Mouse (Mus musculus) kidney, postnatal 0 days (tissue): ENCODE measurements around the gene Gmeb1. TPM values are rescaled to one million over a fixed set of nuclear protein-coding genes. Genes with fewer than 3 reads are reported as not detected.
A peak's percentile ranks its signal among the peaks of the same experiment; 100 is the strongest.

ENCODE experiments used
- ATAC-seq: fragments of 200-750 bp; cut with Nextera tagmentation; replicated peaks from 2 replicates; pipeline ENCODE4 v1.8.0; 2017; ENCODE audit warnings: low read depth, moderate number of reproducible peaks, moderate TSS enrichment, moderate library complexity; ENCODE audit not compliant: low FRiP score
- DNase-seq: peaks from one replicate; pipeline ENCODE4 v3.0.0-alpha.2; 2016; ENCODE audit warnings: low spot score
- H3K27ac ChIP-seq: fragments of 300-500 bp; sonication (generic); 2 replicates; pipeline ENCODE4 v1.5.1; 2014; ENCODE audit warnings: mild to moderate bottlenecking
- H3K27me3 ChIP-seq: fragments of 300-500 bp; sonication (generic); 2 replicates; pipeline ENCODE4 v1.6.1; 2014; ENCODE audit warnings: low read length, mixed read lengths; ENCODE audit not compliant: insufficient read depth
- H3K36me3 ChIP-seq: fragments of 300-500 bp; sonication (generic); 2 replicates; pipeline ENCODE4 v1.6.1; 2014; ENCODE audit warnings: low read length, mixed read lengths; ENCODE audit not compliant: insufficient read depth
- H3K4me1 ChIP-seq: fragments of 300-500 bp; sonication (generic); replicated peaks from 2 replicates; pipeline ENCODE4 v1.6.1; 2014; ENCODE audit warnings: antibody characterized with exemption, low read length, mixed read lengths; ENCODE audit not compliant: insufficient read depth
- H3K4me2 ChIP-seq: fragments of 300-500 bp; sonication (generic); 2 replicates; pipeline ENCODE4 v1.6.1; 2014; ENCODE audit warnings: mild to moderate bottlenecking, low read length, moderate library complexity, mixed read lengths
- H3K4me3 ChIP-seq: fragments of 300-500 bp; sonication (generic); replicated peaks from 2 replicates; pipeline ENCODE4 v1.5.1; 2014; ENCODE audit warnings: low read depth, low read length
- H3K9ac ChIP-seq: fragments of 300-500 bp; sonication (generic); 2 replicates; pipeline ENCODE4 v1.6.1; 2014; ENCODE audit warnings: low read depth, low read length
- H3K9me3 ChIP-seq: fragments of 300-500 bp; sonication (generic); replicated peaks from 2 replicates; pipeline ENCODE4 v1.6.1; 2016; ENCODE audit warnings: low read length, inconsistent platforms, mixed read lengths
- CTCF ChIP-seq: IDR thresholded peaks from 2 replicates; pipeline ENCODE4 v1.5.1; 2016; ENCODE audit warnings: antibody characterized with exemption, low read depth, mild to moderate bottlenecking, moderate library complexity
- WGBS: fragments of 180-500 bp; shearing (Covaris S2); extraction: QIAGEN DNeasy Blood & Tissue Kit; methylation state at CpG from one replicate; pipeline ENCODE4 v1.1.7; 2014; 5-methylcytosine and 5-hydroxymethylcytosine counted together
- polyA plus RNA-seq: library from polyadenylated mRNA; unstranded; fragments of >200 nt; fragmentation: Nextera tagmentation; extraction: Ambion mirVana; gene quantifications from 2 replicates; pipeline ENCODE4 v1.2.1, GENCODE M21; 2015

Gene Gmeb1
- polyA plus RNA-seq: 21.9 and 24.3 TPM in 2 replicates

- peak within 1 kb of the TSS; percentile 84 for H3K4me3 ChIP-seq
- H3K27me3 ChIP-seq: no peaks in the 10 kb centered on the region
- peak within 1 kb of the TSS; percentile 98 for H3K9ac ChIP-seq
- no peak for TF ChIP-seq CTCF
- WGBS: 15% methylated on average over 36 of the region's 49 CpGs
- H3K27ac ChIP-seq: peak within 1 kb of the TSS; percentile 97
- DNase-seq (peak; percentile 89), ATAC-seq (peak; percentile 92)
- H3K4me1 ChIP-seq: peaks cover 5% of the 10 kb centered on the region; the same call in 1 of the 2 replicates
- no peaks in the 10 kb centered on the region for H3K9me3 ChIP-seq
- no peaks in the 10 kb centered on the region for H3K36me3 ChIP-seq
- peak within 1 kb of the TSS; percentile 90 for H3K4me2 ChIP-seq
Measured at GRCm38 (mm10) chr4:132261514-132262357, at the start of gene Gmeb1. TSS of gene Gmeb1 (minus strand) at chr4:132261602.

- H3K27ac ChIP-seq: peak overlapping the region; percentile 77; the same call in 1 of the 2 replicates
- H3K9me3 ChIP-seq: no peaks in the 10 kb centered on the region
Measured at GRCm38 (mm10) chr4:132309849-132310472, 48.6 kb upstream of the Gmeb1 start.

GRCm38 (mm10) chr4:132309140-132309848 lies 47.9 kb upstream of the Gmeb1 start:
- Histone ChIP-seq H3K9ac (peak overlapping the region; percentile 75), H3K4me3 (peak overlapping the region; percentile 74), H3K4me2 (peak overlapping the region; percentile 90), H3K27me3 (no peaks in the 10 kb centered on the region), H3K36me3 (peaks cover 22% of the 10 kb centered on the region), H3K27ac (peak overlapping the region; percentile 77), H3K4me1 (peaks cover 5% of the 10 kb centered on the region), H3K9me3 (no peaks in the 10 kb centered on the region)
- peak; percentile 56 for DNase-seq
- TF ChIP-seq CTCF: no peak
- no peak for ATAC-seq
- WGBS: under 1% methylated on average over 15 of the region's 15 CpGs

More at GRCm38 (mm10) chr4:132309849-132310472, 48.6 kb upstream of the Gmeb1 start:
- WGBS: 20% methylated on average over 10 of the region's 10 CpGs
- Histone ChIP-seq H3K9ac (peak overlapping the region; percentile 75), H3K4me2 (peak overlapping the region; percentile 90), H3K27me3 (no peaks in the 10 kb centered on the region), H3K36me3 (peaks cover 24% of the 10 kb centered on the region), H3K4me1 (peaks cover 5% of the 10 kb centered on the region), H3K4me3 (peak overlapping the region; percentile 74)
- ATAC-seq (no peak), DNase-seq (peak; percentile 58)
- peak; percentile 67 for TF ChIP-seq CTCF

DNA sequence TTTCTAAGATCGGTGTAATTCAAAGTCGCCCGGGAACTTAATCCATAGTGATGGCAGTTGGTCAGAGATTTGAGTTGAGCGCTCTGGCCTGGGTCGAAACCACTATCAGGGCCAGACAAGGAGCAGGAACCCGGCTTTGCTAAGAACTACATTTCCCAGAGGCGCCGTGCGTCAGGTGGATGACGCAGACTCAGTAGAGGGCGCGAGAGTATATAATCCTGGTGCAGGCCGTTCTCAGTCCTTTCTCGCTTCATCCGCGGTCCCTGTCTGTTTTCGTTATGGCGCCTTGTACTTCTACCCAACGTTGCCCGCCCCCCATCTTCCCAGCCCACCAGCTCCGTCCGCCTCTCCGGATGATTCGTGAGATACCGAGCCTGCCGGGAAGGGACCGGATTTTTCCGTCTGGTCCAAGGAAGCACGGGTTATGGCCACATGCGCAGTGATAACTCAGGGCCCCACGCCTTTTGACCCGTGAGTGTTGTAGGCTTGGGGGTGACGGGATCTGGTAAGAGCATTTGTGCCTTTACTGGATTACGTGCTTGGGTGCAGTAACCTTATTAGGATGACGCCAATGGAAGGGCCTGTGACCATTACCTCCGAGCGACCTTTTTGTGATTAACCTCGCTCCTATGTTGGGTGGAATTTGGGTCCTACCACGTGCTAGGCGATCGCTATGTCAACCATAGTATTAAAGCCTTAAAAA lies 47.2 kb upstream of the Gmeb1 start:
- Histone ChIP-seq H3K9me3 (no peaks in the 10 kb centered on the region), H3K4me1 (peaks cover 5% of the 10 kb centered on the region), H3K9ac (peak overlapping the region; percentile 75), H3K27me3 (no peaks in the 10 kb centered on the region), H3K4me3 (peak overlapping the region; percentile 74), H3K27ac (peak overlapping the region; percentile 77), H3K4me2 (peak overlapping the region; percentile 90), H3K36me3 (peaks cover 18% of the 10 kb centered on the region)
- TF ChIP-seq CTCF: no peak
- ATAC-seq (peak; percentile 83), DNase-seq (peak; percentile 98)
- WGBS: under 1% methylated on average over 41 of the region's 41 CpGs

DNA sequence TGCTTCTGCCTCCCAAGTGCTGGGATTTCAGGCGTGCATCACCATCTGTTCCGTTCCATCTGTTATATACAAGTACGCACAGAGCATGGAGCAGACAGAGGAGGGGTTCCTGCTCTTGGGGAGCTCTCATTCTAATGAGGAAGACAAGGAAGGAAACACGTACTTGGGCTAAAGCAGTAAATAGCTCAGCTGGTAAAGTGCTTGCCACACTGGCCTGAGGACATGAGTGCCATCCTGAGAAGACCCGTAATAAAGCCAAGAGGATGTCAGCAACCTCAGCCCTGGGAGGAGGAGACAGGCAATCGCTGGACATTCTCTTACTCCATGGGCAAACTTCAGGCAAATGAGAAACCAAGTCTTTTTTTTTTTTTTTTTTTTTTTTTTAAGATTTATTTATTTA lies 44.6 kb upstream of the Gmeb1 start:
- 72% methylated on average over 6 of the region's 6 CpGs for WGBS
- no peak overlapping the region for H3K27ac ChIP-seq
- no peak for TF ChIP-seq CTCF
- H3K9me3 ChIP-seq: no peaks in the 10 kb centered on the region
- H3K4me1 ChIP-seq: peaks cover 5% of the 10 kb centered on the region
- H3K36me3 ChIP-seq: peaks cover 4% of the 10 kb centered on the region
- H3K9ac ChIP-seq: no peak overlapping the region
- H3K4me3 ChIP-seq: no peak overlapping the region
- H3K27me3 ChIP-seq: no peaks in the 10 kb centered on the region
- no peak overlapping the region for H3K4me2 ChIP-seq
- no peak for DNase-seq
- no peak for ATAC-seq
